Mouse (Mus musculus): ENCODE measurements around the gene Garnl3.

DNA sequence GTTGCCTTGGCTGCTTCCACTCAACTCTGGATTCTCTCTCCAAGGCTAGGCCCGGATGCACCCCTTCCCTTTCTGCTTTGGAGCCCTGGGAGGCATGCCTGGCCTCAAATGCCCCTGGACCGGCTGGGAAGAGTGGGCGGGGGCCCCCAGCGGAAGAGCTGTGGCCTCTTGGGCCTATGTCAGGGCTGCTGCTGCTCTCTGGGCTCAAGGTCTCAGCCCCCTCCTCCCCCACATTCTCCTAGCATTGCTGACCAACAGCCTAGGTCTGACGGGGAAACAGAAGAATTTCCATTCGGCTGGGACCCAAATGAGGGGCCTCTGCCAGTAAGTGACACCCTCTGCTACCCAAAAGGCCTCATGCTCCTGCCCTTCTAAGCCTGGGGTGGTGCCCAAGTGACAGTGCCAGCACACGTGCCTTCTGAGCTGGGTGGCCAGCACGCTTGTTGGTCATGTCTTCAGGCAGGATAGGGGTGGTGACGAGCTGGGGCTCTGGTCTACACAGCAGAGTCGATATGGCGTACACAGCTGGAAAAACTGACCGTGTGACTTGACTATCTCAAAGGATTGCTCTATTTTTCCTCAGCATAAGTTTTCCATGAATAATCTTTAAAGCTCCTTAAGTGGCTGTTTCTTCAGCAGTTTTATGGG lies 29.0 kb upstream of the Garnl3 start:
- TF ChIP-seq MAX (IDR thresholded peaks at IDR 0.05; ENCODE audit: low read length): no peak
- TF ChIP-seq ZNF384 (IDR thresholded peaks at IDR 0.05; ENCODE audit: low read depth, low read length): no peak
- no peak for TF ChIP-seq CTCF (conservative IDR thresholded peaks at IDR 0.05 in 1 of 2, IDR thresholded peaks at IDR 0.05 in 1 of 2; ENCODE audit: low read depth in 2 of 2, low read length in 2 of 2)
- no peak for TF ChIP-seq POLR2A (IDR thresholded peaks at IDR 0.05; ENCODE audit: low read depth, low read length)
- no peak for TF ChIP-seq ZC3H11A (IDR thresholded peaks at IDR 0.05; ENCODE audit: low read depth, low read length)
- no peak for TF ChIP-seq BHLHE40 (IDR thresholded peaks at IDR 0.05; ENCODE audit: low read depth, low read length)
- no peak for TF ChIP-seq PAX5 (IDR thresholded peaks at IDR 0.05; ENCODE audit: low read length)

All from CH12.LX (cell line).